Mouse (Mus musculus) frontal cortex, adult 2 months (tissue): ENCODE measurements around the gene Mocs3. TPM values are rescaled to one million over a fixed set of nuclear protein-coding genes. Genes with fewer than 3 reads are reported as not detected.

Experiments
- polyA plus RNA-seq: library from polyadenylated mRNA; depleted of rRNA; stranded (reverse); fragments of >200 nt; gene quantifications from 2 replicates; pipeline ENCODE4 v1.2.3, GENCODE M21; 2012; rRNA removed

Gene Mocs3
- polyA plus RNA-seq, 1 experiment, result 13.0 TPM

Other genes starting within 250 kb of the Mocs3 start
- 1.2 and 1.3 TPM in 2 replicates for gene Ripor3, start 220.0 kb upstream of the Mocs3 start, polyA plus RNA-seq
- 3.9 and 4.1 TPM in 2 replicates for gene Pard6b, start 149.6 kb upstream of the Mocs3 start, polyA plus RNA-seq
- gene Adnp, start 23.5 kb upstream of the Mocs3 start, polyA plus RNA-seq, result 33.8 and 43.5 TPM in 2 replicates
- 39.3 and 41.5 TPM in 2 replicates for gene Gm20716, start 258 bp upstream of the Mocs3 start, polyA plus RNA-seq
- 21.8 and 24.6 TPM in 2 replicates for gene Dpm1, start within 50 bp of the Mocs3 start, polyA plus RNA-seq
- 11.2 and 12.4 TPM in 2 replicates for gene Kcng1, start 51.1 kb downstream of the Mocs3 start, polyA plus RNA-seq